Mouse (Mus musculus): ENCODE measurements at regions not wholly inside any gene's neighbourhood (a gene's known extent, or its start where the extent isn't known, plus 50 kb on each side); places are given as distances from the start of the nearest gene placed in this dataset.

- in situ Hi-C loops (cut with MboI, MseI) = loop anchor here in 1 of 2 experiments (10.0 kb wide), 1 partner anchor 98 kb away; no protein-coding TSS in a partner anchor
Observed at GRCm38 (mm10) chr13:43852888-43853287, 68.3 kb downstream of the Cd83 start.

GRCm38 (mm10) chr13:43854973-43855372 lies 70.4 kb downstream of the Cd83 start:
- in situ Hi-C loops (cut with MboI, MseI) = loop anchor here in 1 of 2 experiments (10.0 kb wide), 1 partner anchor 100 kb away; no protein-coding TSS in a partner anchor

- in situ Hi-C loops (cut with MboI, MseI) = loop anchor here in 1 of 2 experiments (10.0 kb wide), 1 partner anchor 914 kb away; no protein-coding TSS in a partner anchor
Observed at GRCm38 (mm10) chr13:43860932-43861331, 76.4 kb downstream of the Cd83 start.

- in situ Hi-C loops (cut with MboI, MseI) = loop anchor here in 1 of 2 experiments (10.0 kb wide), 1 partner anchor 913 kb away; no protein-coding TSS in a partner anchor
Observed at GRCm38 (mm10) chr13:43861424-43861823, 76.8 kb downstream of the Cd83 start.

GRCm38 (mm10) chr13:43862056-43862455 lies 77.5 kb downstream of the Cd83 start:
- in situ Hi-C loops (cut with MboI, MseI) = loop anchor here in 1 of 2 experiments (10.0 kb wide), 1 partner anchor 913 kb away; no protein-coding TSS in a partner anchor

- in situ Hi-C loops (cut with MboI, MseI) = loop anchor here in 1 of 2 experiments (10.0 kb wide), 1 partner anchor 912 kb away; no protein-coding TSS in a partner anchor
Observed at GRCm38 (mm10) chr13:43862586-43862985, 78.0 kb downstream of the Cd83 start.

GRCm38 (mm10) chr13:43863581-43864100 lies 79.1 kb downstream of the Cd83 start:
- in situ Hi-C loops (cut with MboI, MseI) = loop anchor here in 1 of 2 experiments (10.0 kb wide), 1 partner anchor 911 kb away; no protein-coding TSS in a partner anchor

- in situ Hi-C loops (cut with MboI, MseI) = loop anchor here in 1 of 2 experiments (10.0 kb wide), 1 partner anchor 910 kb away; no protein-coding TSS in a partner anchor
Observed at GRCm38 (mm10) chr13:43864153-43864861, 79.7 kb downstream of the Cd83 start.

- in situ Hi-C loops (cut with MboI, MseI) = loop anchor here in 1 of 2 experiments (10.0 kb wide), 1 partner anchor 910 kb away; no protein-coding TSS in a partner anchor
Observed at GRCm38 (mm10) chr13:43865036-43865435, 80.5 kb downstream of the Cd83 start.

- in situ Hi-C loops (cut with MboI, MseI) = no loop called here
Observed at GRCm38 (mm10) chr13:43875895-43876294, 91.3 kb downstream of the Cd83 start.

- in situ Hi-C loops (cut with MboI, MseI) = no loop called here
Observed at GRCm38 (mm10) chr13:43887284-43887683, 102.7 kb downstream of the Cd83 start.

- in situ Hi-C loops (cut with MboI, MseI) = no loop called here
Observed at GRCm38 (mm10) chr13:43891928-43892327, 107.4 kb downstream of the Cd83 start.

- in situ Hi-C loops (cut with MboI, MseI) = no loop called here
Observed at GRCm38 (mm10) chr13:43895990-43896389, 111.4 kb downstream of the Cd83 start.

- in situ Hi-C loops (cut with MboI, MseI) = no loop called here
Observed at GRCm38 (mm10) chr13:43897046-43897445, 112.5 kb downstream of the Cd83 start.

GRCm38 (mm10) chr13:43898555-43899258 lies 114.1 kb downstream of the Cd83 start:
- in situ Hi-C loops (cut with MboI, MseI) = no loop called here

- in situ Hi-C loops (cut with MboI, MseI) = no loop called here
Observed at GRCm38 (mm10) chr13:43900115-43900514, 115.5 kb downstream of the Cd83 start.

- in situ Hi-C loops (cut with MboI, MseI) = no loop called here
Observed at GRCm38 (mm10) chr13:43900758-43901157, 116.2 kb downstream of the Cd83 start.

GRCm38 (mm10) chr13:43903391-43903790 lies 118.8 kb downstream of the Cd83 start:
- in situ Hi-C loops (cut with MboI, MseI) = no loop called here

GRCm38 (mm10) chr13:43904291-43904690 lies 119.7 kb downstream of the Cd83 start:
- in situ Hi-C loops (cut with MboI, MseI) = no loop called here

- in situ Hi-C loops (cut with MboI, MseI) = no loop called here
Observed at GRCm38 (mm10) chr13:43906241-43906640, 121.7 kb downstream of the Cd83 start.

- in situ Hi-C loops (cut with MboI, MseI) = no loop called here
Observed at GRCm38 (mm10) chr13:43907425-43907824, 122.8 kb downstream of the Cd83 start.

Measured in T-helper 17 cell (primary cell).